Mouse (Mus musculus) neural tube, embryonic 15.5 days (tissue): ENCODE results near the gene Csf2. TPM values are rescaled to one million over a fixed set of nuclear protein-coding genes. Genes with fewer than 3 reads are reported as not detected.

ENCODE experiments used
- ATAC-seq: fragments of 200-750 bp; cut with Nextera tagmentation; 2 replicates; pipeline ENCODE4 v1.8.0; 2017; ENCODE audit warnings: mild to moderate bottlenecking, moderate TSS enrichment, moderate library complexity; ENCODE audit not compliant: low FRiP score
- H3K27ac ChIP-seq: fragments of 300-500 bp; sonication (generic); replicated peaks from 2 replicates; pipeline ENCODE4 v1.5.1; 2015; ENCODE audit warnings: mild to moderate bottlenecking, inconsistent platforms
- H3K27me3 ChIP-seq: fragments of 300-500 bp; sonication (generic); replicated peaks from 2 replicates; pipeline ENCODE4 v1.6.1; 2015; ENCODE audit warnings: inconsistent platforms
- H3K36me3 ChIP-seq: fragments of 300-500 bp; sonication (generic); 2 replicates; pipeline ENCODE4 v1.6.1; 2015; ENCODE audit warnings: inconsistent platforms
- H3K4me1 ChIP-seq: fragments of 300-500 bp; sonication (generic); 2 replicates; pipeline ENCODE4 v1.6.1; 2015; ENCODE audit warnings: inconsistent platforms
- H3K4me2 ChIP-seq: fragments of 300-500 bp; sonication (generic); 2 replicates; pipeline ENCODE4 v1.6.1; 2015; ENCODE audit warnings: inconsistent platforms, mild to moderate bottlenecking, moderate library complexity
- H3K4me3 ChIP-seq: fragments of 300-500 bp; sonication (generic); replicated peaks from 2 replicates; pipeline ENCODE4 v1.5.1; 2015; ENCODE audit warnings: mild to moderate bottlenecking, inconsistent platforms
- H3K9ac ChIP-seq: fragments of 300-500 bp; sonication (generic); replicated peaks from 2 replicates; pipeline ENCODE4 v1.6.1; 2015; ENCODE audit warnings: mild to moderate bottlenecking, inconsistent platforms
- H3K9me3 ChIP-seq: fragments of 300-500 bp; sonication (generic); replicated peaks from 2 replicates; pipeline ENCODE4 v1.6.1; 2016; ENCODE audit warnings: inconsistent platforms
- WGBS: fragments of 180-500 bp; shearing (Covaris S2); methylation state at CpG from one replicate; pipeline ENCODE4 v1.1.7; 2015; ENCODE audit warnings: mixed read lengths; 5-methylcytosine and 5-hydroxymethylcytosine counted together
- polyA plus RNA-seq: library from polyadenylated mRNA; unstranded; fragments of >200 nt; fragmentation: Nextera tagmentation; extraction: Ambion mirVana; gene quantifications from 2 replicates; pipeline ENCODE4 v1.2.1, GENCODE M21; 2015

Gene Csf2
- polyA plus RNA-seq, 1 experiment from 2014 or later: not detected

- ATAC-seq: no peak
- H3K4me2 ChIP-seq: no peak overlapping the region
- no peaks in the 10 kb centered on the region for H3K36me3 ChIP-seq
- no peak overlapping the region for H3K27ac ChIP-seq
- no peaks in the 10 kb centered on the region for H3K4me1 ChIP-seq
- no peak overlapping the region for H3K4me3 ChIP-seq
- no peaks in the 10 kb centered on the region for H3K27me3 ChIP-seq
- H3K9me3 ChIP-seq: no peaks in the 10 kb centered on the region
- H3K9ac ChIP-seq: no peak overlapping the region
- 69% methylated on average over 3 of the region's 3 CpGs for WGBS
Measured at GRCm38 (mm10) chr11:54201881-54202685, 47.4 kb downstream of the Csf2 start.

- Histone ChIP-seq H3K4me1 (no peaks in the 10 kb centered on the region), H3K27me3 (no peaks in the 10 kb centered on the region), H3K4me2 (no peak overlapping the region), H3K9ac (no peak overlapping the region), H3K27ac (no peak overlapping the region), H3K9me3 (no peaks in the 10 kb centered on the region), H3K36me3 (no peaks in the 10 kb centered on the region), H3K4me3 (no peak overlapping the region)
- WGBS: 92% methylated on average over 5 of the region's 5 CpGs
- ATAC-seq: no peak
Measured at GRCm38 (mm10) chr11:54201287-54201773, 48.1 kb downstream of the Csf2 start.

Other genes with a start within 250 kb of the Csf2 start
- 5.9 TPM in 2 replicates for gene Slc22a4, start 221.6 kb downstream of the Csf2 start, polyA plus RNA-seq
- gene Pdlim4, start 180.7 kb downstream of the Csf2 start, polyA plus RNA-seq: 34.4 and 45.7 TPM in 2 replicates
- gene P4ha2, start 149.6 kb downstream of the Csf2 start, polyA plus RNA-seq: 16.7 and 18.5 TPM in 2 replicates
- not detected in 2 replicates for gene Il3, start 17.6 kb upstream of the Csf2 start, polyA plus RNA-seq
- gene Acsl6, start 54.1 kb upstream of the Csf2 start, polyA plus RNA-seq: 40.1 and 47.3 TPM in 2 replicates
- not detected in 2 replicates for gene Meikin, start 121.0 kb upstream of the Csf2 start, polyA plus RNA-seq
- 9.0 and 9.2 TPM in 2 replicates for gene Fnip1, start 188.5 kb upstream of the Csf2 start, polyA plus RNA-seq